Mouse (Mus musculus) liver, adult (tissue): ENCODE measurements at regions not wholly inside any gene's neighbourhood (a gene's known extent, or its start where the extent isn't known, plus 50 kb on each side); places are given as distances from the start of the nearest gene placed in this dataset.

Experiments used
- GATA4 ChIP-seq: IDR thresholded peaks from 2 replicates; pipeline ENCODE4 v1.6.1; 2014; ENCODE audit warnings: mild to moderate bottlenecking, low read length; ENCODE audit not compliant: insufficient replicate concordance

DNA sequence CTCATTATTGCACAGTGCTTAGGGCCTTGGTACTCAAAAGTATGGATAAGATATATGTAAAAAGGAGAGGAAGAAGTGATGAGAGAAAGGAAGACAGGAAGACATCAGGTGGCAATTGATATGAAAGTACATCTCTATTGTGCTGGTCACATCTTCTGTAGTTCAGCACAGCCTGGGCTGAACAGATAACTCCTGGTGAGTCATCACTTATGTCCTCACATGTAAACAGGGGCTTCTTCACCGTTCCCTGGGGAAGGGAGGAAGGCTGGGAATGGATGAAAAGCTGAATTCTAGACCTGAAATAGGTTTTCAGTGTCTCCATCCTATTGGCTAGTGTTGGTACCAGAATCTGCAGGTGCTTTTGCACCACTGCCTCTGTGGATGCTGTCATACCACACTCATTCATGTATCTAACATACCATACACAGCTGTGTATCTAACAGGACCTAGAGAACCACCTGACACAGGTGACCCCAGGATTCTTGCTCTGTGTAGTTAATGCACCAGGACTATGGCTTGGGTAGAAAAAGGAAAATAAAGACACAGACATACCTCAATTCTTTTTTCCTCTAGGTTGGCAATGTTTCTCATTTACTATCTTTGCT, 234.4 kb upstream of the Zeb2 start:
- no peak for TF ChIP-seq GATA4

DNA sequence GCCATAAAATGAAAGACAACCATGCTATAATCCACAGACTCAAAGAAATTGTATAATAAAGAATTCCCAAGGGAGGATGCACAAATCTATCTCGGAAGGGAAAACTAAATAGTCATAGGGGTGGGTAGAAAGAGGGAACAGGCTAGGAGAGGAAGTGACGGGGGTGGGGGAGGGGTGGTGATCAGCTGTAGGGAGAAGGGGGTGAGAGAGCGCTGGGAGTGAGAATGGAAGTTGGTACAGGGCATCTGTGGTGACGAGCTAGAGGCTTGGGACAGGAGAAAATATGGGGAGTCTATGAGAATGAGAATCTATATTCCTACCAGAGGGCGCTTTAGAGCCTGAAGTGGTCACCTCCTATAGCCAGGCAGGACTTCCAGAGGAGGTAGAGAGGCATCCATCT, 229.2 kb upstream of the Zeb2 start:
- TF ChIP-seq GATA4 = no peak

DNA sequence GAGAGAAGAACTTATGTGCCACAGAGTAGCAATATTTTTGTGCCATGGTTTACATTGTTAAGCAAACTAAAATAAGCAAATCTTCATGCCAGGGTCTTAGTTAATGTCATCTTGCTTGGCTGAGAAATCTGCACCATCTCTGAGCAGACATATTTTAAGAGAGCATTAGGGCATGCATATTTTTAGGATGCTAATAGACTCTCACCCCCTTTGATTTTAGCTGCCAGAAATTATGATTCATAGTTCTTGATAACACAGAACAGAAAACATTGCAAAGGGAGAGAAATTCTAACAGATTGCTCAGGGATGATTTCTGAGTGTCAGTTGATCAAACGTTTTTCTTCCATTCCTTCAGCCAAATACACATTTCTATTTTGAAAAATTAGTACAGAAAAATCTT, 222.7 kb upstream of the Zeb2 start:
- no peak for TF ChIP-seq GATA4

DNA sequence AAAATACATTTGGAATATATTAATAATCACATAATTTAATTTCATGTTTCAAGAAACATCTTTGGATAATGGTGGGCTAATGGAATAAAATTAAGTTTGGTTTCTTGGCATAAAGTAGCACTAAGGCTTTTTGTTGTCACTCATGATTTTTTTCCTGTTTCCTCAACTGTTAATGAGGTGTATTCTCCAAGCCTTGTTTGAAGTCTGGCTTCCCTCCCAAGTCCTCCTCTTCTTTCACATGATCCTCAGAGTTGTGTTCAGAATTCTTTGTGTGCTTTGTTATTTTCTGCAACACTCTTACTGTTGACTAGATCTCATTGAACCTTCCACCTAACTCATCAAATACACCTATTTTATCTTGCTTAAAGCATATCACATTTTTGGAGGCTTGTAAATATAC, 221.6 kb upstream of the Zeb2 start:
- TF ChIP-seq GATA4 = no peak

DNA sequence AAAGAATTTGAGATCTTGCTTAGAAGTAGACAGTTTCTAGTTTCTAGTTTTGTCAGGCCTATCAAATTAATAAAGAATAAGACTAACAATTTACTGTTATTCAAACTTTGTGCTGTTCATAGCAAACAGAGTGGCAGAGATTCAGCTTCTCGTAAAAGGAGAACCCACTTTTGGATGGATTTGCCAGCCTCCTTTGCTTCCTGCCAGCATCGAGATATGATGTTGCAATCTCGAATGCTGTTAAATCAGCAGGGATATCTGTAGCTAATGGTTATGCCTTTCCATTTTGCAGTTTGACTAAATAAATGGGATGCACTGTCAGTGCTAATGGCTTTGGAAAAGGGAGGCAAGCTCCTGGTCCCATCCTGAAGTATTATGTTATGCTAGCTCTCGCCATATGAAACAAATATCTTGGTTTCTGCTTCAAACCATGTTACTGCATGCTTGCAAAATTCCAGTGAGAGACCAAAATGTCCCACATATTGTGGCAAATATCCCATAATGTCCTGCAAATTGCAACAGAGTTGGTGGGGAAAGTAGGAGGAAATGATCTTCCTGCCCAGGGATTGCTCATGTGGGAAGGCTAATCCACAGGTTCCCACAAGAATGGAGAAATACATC, 199.9 kb upstream of the Zeb2 start:
- TF ChIP-seq GATA4 = no peak

DNA sequence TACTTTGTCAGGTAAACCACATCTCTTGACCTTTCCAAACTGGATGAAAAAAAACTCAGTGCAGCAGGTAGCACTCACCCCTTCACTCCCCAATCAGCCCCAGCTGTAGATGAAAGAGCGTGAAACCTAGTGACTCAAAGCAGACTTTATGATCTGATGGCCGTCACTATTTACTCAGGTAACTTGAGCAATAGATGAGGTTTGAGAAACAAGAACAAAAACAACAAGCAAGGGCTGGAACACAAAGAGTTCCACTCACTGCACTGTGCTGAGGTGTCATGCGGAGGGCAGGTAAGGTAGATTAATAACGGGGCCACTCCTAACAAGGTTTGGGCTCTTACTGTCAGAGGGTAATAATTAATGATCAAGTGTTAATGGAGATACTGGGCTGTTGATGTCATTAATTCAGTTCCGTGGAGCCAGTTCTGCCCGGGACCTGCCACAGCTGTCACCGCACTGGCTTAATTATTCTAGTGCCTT, 170.4 kb upstream of the Zeb2 start:
- TF ChIP-seq GATA4 = no peak

DNA sequence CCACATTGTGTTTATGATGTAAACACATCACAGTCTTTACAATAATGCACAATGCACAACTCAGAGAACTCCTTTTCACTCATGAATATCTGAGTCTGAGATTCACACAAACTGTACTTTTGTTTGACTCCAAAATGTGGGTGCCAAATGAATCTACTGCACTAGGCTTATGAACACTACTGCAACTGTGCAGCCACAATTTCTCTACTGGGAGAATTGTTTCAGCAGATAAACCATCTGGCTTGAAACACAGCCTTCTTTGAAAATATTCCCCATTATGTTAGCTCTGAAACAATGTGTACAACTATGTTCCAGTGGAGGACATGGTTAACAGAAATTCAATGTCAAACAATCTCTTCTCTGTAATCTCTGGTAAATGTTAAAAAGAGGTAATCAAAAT, 166.6 kb upstream of the Zeb2 start:
- TF ChIP-seq GATA4 = no peak

DNA sequence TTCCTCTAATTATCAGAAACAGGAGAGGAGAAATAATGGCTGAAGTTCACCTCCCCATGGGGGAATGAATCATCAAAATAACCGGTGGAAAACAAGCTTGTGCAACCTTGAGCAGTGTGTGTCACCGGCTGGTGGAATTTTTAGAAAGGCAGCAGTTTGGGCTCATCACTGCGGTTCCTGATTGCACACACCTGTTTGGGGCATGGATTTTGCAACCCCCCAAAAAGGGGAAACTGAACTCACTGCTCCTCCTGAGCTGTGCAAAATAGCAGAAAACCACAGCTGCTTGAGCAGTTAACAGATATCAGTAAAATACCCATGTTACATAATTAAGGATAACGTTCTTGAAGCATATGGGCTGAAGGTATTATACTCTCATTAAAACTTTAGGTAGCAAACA, 162.3 kb upstream of the Zeb2 start:
- TF ChIP-seq GATA4 = no peak

DNA sequence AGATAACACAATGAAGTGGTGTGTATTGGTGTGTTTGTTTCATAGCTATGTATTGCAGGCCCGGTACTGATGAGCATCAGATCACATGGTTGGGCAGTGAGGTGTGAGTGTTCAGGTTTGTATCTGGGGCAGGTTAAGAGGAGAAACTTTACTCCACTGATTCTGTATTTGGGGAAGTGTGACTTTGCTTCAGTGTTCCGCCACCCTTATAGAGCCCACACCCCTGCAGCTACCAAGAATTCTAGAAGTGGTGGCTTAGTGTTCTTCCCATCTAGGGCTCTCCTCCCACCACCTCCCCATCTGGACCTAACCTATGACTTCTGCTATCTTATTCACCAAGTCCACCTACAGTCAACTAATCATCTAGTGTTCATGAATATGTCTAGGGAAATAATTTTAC, 160.4 kb upstream of the Zeb2 start:
- no peak for TF ChIP-seq GATA4

DNA sequence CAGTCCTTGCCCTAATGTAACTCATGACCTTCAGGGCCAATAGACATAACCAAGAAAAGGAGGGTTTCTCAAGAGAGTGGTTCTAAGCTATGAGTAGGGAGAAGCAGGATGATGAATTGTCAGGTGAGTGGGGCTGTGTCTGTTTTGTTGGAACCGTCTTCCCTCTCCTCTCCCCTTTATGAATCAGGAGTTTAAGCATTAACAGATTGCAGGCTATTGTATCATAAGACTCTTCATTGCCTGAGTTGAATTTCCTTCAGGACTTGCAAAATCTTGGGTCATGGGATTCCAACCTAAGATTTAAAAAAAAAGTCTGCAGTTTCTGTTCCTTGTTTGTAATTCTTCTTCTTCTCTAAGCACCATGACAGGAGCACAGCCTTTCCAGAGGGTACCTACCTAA, 159.5 kb upstream of the Zeb2 start:
- TF ChIP-seq GATA4 = no peak

DNA sequence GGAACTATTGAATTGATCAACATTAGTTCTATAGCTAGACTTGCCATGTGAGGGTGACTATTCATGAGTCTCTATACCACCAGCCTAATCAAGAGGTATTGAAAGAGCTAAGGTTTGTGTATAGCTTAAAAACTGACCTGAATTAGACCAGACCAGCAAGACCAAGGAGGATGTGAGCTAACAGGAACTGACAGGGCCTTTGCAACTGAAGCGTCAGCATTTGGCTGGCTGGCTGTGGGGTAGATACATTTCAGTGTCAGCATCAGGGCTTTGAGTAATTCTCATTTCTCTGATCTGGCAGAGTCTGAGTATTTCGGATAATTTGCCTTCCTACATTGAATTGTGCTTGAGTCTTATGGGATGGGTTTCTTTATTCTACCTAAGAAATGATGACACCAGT, 152.8 kb upstream of the Zeb2 start:
- no peak for TF ChIP-seq GATA4

DNA sequence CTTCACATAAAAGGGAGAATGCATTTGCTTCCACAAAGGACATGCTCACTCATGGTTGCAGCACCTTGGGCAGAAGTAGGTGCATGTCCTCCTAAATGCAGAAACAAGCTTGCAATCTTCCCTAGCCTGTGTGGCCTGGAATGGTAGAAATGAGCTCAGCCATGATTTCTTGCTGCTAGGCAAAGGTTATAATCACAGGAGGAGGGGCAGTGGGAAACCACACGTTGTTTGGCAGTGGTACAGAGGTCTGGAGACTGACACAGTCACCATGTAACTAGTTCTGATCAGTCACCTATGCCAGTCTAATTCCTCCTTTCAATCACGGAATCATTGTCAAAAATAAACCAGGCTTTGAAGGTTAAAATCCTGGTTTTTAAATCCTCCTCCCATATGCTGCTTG, 148.6 kb upstream of the Zeb2 start:
- no peak for TF ChIP-seq GATA4

DNA sequence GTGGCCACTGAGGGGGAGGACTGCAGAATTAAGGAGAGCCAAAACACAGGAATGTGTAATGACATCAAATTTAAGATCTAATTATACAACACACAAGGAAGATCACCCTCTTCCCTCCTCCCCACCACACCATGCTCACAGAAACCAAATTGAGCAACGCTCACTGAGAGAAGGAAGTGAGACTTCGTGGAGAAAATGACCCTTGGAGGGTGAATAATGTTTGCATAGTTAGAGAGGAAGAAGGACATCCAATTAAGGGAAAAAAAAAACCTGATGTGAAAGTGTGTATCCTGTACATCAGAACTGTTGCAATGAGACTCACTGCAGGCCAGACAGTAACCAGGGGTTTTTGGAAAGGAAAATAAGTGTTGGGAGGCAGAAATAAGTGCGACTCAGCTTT, 144.8 kb upstream of the Zeb2 start:
- TF ChIP-seq GATA4 = no peak

DNA sequence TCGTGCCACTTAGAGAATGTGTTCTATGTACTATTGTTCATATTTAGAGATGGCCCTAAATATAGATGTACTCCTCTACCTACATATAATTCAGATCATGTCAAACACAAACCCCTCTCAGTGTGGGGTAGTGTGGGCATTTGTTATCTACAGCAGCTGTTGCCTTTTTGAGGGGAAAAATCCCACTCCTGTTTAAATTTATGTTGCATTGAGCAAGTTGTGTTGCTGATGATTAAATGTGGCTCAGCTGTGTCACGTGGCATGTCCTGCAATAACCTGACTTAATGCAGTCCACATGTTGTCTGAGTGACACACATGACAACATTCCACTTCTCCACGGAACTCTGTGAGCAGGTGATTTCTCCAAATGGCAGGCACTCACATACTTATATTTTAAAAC, 141.7 kb upstream of the Zeb2 start:
- TF ChIP-seq GATA4 = no peak

DNA sequence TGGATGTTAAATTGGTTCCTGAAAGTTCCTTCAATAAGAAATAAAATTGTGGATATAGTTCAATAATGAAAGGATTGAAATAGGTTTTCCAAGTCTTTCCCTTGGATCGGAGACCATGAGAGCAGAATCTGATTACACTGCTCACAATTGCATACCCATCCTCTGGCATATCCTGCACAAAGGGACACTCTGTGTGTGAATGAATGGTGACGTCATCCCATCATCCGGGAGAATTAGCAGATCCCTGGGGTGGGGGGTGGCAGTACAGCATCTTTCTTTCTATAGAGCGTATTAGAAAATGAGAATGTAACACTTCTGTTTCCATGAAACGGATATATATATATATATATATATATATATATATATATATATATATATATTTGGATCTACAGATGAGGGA, 139.2 kb upstream of the Zeb2 start:
- no peak for TF ChIP-seq GATA4

DNA sequence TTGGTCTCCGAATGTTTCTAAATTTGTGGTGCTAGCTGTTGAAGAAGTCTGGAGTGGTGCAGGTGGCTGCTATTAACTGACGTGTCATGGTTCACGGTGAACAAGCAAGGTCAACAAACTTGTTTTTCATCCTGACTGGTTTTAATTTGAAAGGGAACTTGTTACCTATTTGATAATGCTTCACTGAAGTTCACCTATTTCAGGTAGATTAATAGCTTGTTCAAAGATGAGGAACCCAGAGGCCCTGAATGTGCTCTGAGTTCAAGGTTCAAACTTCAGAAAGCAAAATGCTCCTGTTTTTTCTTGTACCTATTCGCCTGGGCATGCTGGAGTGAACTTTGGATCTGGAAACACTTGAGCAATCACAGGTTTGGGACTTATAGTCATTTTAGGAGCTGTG, 136.7 kb upstream of the Zeb2 start:
- no peak for TF ChIP-seq GATA4

DNA sequence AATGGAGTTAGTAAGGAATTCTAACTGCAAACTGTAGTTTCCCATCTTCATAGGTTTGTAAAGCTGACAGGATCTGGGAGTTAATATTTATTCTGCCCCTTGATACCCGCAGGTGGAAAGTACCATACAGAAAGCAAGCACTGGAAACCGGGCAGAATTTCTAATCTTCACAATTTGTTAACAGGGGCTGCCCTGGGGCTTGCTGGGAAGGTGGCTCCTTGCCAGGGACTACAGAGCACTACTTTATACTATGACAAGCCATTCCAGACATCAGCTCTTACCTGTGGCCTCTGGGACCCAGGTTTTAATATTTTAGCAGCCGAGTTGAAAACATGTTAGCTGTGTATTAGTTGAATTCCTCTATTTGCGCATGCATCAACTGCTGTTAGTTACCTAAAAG, 135.1 kb upstream of the Zeb2 start:
- TF ChIP-seq GATA4 = no peak
